Mouse (Mus musculus): ENCODE measurements around the gene St13.

GRCm38 (mm10) chr15:81319462-81319861, 80.4 kb downstream of the St13 start:
- TF ChIP-seq POLR2A (IDR thresholded peaks at IDR 0.05; ENCODE audit: borderline replicate concordance, control insufficient read depth, low read depth, low read length): no peak
- TF ChIP-seq CTCF (IDR thresholded peaks at IDR 0.05; ENCODE audit: control insufficient read depth, insufficient read depth, low read length): no peak
